Mouse (Mus musculus): ENCODE measurements around the gene Fam227b.

The Fam227b gene

DNA sequence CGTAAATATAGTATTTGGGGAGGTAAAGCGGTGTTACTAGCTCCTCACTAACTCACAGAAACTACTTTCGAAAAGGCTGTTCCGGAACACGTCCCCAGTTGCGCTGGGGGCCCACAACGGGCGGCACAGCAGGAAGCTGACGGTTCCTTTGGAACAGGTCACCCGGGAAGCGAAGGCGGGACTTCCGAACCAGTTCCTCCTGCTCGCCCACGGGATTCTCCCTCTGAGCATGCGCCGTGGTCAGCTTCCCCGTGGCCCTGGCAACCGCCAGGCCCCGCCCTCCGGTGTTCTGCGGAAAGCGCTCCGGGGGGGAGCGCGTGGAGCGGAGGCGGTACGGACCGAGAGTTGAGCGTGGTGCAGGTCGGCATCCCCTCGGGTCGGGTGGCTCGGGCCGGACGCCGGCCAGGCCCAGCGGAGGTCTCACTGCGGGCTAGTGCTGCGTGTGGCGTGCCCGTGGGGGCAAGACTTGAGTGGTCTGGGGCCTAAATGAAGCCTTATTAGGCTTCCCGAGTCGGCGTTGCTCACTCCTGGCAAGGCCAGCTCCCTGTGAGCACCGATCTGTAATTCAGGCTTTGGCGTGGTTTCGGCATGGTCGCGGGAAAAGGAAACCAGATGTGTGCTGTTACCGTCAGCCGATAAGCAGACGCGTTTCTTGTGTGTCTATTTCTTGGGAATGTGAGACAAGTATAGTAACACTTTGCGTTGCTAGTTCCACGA lies at the start of gene Fam227b, which contains the start of gene Dtwd1:
Fam227b (minus strand) TSS at position 150 of the 717 bp plus-strand sequence.
Dtwd1 (plus strand) TSS at position 287 of the 717 bp plus-strand sequence.
- peak; percentile 92 for DNase-seq (ENCODE audit: low read depth, low spot score)

- DNase-seq (ENCODE audit: low read depth, low spot score): no peak
These were observed 47.2 kb upstream of the Fam227b start for GRCm38 (mm10) chr2:126198971-126199370.

GRCm38 (mm10) chr2:126195631-126196356 lies 44.0 kb upstream of the Fam227b start:
- no peak for DNase-seq (ENCODE audit: low read depth, low spot score)

DNA sequence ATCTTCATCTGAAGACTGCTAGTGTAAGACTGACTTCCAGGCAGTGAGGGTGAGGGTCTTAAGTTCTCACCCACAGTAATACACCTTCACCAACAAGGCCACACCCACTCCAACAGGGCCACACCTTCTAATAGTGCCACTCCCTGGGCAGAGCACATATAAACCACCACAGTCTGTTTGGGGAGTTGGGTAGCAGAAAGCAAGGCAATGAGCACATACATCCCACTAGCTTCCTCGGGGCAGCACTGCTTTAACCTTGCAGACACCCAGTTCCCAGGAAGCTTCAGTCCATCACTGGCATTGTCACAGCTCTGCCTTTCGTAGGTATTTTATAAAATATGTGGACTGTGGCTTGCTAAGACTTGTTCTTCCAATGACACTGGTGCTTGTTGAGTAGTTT lies 40.3 kb upstream of the Fam227b start:
- no peak for DNase-seq (ENCODE audit: low read depth, low spot score)

- no peak for DNase-seq (ENCODE audit: low read depth, low spot score)
These were observed 39.5 kb upstream of the Fam227b start for GRCm38 (mm10) chr2:126191306-126191705.

- DNase-seq (ENCODE audit: low read depth, low spot score): no peak
These were observed 19.6 kb upstream of the Fam227b start for GRCm38 (mm10) chr2:126171427-126171826.

DNA sequence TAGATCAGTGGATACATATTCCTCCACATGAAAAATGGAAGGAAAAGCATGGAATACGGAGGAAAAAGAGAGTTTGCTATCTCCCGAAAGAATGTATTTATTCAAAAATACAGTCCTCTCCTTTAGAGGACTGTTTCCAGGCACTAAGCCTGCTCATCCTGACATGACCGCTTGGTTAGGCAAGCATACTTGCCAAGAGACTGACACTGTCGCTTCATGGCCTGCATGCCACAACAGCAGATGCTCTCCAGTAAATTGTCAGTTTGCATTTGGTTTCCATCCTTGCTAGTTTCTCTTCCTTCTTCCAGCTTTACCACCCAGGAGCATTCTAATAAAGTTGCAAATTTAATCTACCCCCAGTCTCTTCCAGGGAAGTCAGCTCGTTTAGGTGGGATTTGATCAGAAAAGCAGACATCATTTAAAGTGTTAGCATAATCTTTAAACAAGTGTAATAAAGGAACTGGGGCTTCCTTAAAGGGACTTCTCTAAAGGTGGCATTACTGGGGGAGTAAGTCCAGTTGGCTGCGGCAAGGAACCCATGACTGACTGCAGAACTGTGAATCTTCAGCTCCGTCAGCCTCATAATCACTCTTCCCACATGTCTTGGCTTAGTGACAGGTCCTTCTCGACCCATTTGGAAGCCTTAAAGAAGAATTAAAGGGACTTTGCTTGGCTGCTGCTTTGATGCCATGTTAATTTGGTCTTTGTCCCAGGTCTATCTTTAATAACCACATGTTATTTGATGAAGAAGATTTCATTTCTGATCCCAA lies 15.2 kb upstream of the Fam227b start:
- no peak for DNase-seq (ENCODE audit: low read depth, low spot score)

DNA sequence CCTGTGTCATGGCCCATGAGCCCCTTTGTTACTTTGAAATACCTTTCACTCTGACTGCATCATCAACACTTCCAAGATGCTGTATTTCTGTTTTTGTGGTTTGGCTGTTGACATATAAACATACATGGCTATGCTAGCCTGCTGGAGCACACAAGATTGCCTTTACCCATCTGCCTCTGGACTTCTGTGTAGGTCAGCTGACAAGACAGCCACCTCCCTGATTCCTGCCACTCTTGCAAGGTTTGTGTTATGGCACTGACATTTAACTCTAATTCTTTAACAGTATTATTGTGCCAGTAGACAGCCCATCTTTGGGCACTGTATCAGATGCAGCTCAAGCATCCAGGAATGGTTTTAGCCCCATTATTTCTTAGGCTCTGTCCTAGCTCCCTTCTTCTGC lies 14.5 kb upstream of the Fam227b start:
- DNase-seq (ENCODE audit: low read depth, low spot score): no peak

DNA sequence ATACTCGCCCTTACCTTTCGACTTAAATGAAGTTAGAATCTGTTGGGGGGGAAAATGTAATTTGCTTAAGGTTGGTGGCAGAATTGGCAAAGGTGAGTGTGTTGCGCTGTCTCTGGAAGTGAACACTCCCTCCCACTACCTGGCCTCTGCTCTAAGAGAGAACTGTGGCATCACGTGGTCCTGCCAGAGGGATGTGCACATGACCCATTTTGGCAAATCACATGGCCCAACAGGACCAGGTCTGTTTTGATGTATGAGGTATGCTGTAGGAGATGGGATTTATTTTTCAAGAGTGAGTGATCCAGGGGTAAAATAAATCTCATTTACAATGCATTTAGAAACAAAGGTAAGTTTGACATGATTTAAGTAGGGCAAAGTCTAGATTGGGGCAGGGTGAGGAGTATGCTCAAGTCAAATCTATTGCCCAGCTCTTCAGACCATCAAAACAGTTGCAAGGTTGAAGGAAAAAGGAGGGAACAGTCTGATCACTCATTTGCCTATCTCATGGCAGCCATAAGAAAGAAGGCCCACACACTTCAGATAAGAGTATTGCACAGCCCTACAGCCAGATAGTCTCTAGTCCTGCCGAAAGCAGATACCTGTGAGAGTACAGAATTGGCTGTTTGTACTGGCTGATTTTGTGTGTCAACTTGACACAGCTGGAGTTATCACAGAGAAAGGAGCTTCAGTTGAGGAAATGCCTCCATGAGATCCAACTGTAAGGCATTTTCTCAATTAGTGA lies 13.6 kb upstream of the Fam227b start:
- DNase-seq (ENCODE audit: low read depth, low spot score): no peak

GRCm38 (mm10) chr2:126147723-126148122 lies 4.1 kb downstream of the Fam227b start:
- DNase-seq (ENCODE audit: low read depth, low spot score): no peak

GRCm38 (mm10) chr2:126094616-126095015 lies 57.2 kb downstream of the Fam227b start:
- no peak for DNase-seq (ENCODE audit: low read depth, low spot score)

DNA sequence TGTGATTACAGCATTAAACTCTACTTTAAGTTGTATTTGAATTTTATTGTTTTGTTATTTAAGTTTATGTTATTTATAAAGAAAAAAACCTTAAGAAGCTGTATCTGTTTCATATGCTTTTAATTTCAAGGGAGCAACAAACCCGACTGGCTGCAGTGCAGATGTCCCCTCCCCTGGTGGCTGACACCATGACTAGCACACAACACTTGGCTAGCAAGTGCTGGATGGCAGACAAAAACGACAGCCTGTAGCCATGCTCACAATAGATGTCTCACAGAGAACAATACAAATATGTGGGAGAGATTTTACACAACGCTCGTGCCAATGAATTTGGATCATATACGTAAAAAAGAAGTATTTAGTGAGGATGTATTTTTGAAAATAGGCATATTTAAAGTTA lies 61.4 kb downstream of the Fam227b start:
- no peak for DNase-seq (ENCODE audit: low read depth, low spot score)

- DNase-seq (ENCODE audit: low read depth, low spot score): no peak
These were observed 65.6 kb downstream of the Fam227b start for GRCm38 (mm10) chr2:126086187-126086586.

DNA sequence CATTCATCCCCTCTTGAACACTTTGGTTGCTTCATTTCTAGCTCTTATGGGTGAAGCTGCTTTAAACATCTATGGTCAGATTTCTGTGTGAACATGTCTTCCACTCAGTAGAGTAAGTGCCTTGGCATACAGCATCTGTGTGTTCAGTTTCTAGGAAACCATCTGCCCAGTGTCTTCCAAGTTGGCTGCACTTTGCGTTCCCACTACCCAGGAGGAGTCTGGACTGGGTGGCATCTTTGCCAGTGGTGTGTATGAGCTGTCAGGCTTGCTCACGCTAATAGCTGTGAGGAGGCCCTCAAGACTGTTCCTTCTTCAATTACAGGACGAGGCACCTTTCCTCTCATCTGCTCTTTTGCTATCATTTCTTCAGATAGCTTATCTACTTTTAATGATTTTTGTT lies 67.5 kb downstream of the Fam227b start:
- no peak for DNase-seq (ENCODE audit: low read depth, low spot score)

DNA sequence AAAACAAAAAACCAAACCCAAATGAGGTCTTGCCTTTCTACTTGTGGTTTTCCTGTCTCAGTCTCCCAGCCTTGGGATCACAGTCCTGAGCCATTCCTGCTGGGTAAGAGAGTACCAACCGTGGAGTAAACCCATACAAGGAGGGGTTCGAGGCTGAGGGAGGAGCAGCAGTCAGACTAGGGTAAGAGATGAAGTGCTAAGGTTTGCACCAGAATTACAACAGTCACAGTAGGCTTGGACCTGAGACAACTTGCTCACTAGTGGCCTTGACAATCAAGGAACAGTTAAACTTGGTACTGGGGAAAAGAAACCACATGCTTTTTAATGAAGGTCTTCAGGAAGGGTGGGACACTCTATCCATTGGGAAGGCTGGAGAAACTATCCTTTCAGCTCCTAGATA lies 72.7 kb downstream of the Fam227b start:
- no peak for DNase-seq (ENCODE audit: low read depth, low spot score)

DNA sequence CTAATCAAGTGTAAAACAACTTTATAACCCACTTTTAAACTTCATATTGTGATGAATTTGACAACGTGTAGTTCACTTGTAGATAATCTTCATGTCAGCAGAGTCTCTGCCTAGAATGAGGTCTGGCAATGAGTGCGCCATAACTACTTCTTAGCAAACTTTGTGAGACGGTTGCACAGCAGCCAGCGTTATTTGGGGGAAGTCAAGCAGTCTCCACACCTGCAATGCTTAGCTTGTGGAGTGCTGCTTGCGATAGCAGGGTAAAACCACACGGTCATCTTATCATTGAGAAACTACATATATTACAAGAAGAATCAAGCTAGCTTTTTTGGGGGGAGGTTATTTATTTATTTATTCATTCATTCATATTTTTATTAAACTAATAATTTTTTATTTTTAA lies 75.3 kb downstream of the Fam227b start:
- no peak for DNase-seq (ENCODE audit: low read depth, low spot score)

DNA sequence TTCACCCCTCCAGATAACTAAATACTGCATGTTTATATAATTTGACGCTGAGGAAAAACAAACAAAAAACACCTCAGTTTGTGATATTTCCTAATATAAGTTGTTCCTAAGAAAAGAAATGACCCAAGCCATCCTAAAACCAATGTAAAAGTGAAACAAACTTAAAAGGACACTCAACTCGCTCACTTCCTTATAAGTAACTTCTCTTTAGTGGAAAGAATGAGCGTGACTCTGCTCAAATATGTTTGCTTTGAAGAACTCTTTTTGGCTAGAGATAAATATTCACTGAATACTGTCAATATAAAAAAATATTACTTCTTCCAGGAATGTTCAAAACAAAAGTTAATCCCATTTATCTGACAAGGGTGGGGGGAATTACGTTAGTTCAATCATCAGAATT lies 78.1 kb downstream of the Fam227b start:
- no peak for DNase-seq (ENCODE audit: low read depth, low spot score)

DNA sequence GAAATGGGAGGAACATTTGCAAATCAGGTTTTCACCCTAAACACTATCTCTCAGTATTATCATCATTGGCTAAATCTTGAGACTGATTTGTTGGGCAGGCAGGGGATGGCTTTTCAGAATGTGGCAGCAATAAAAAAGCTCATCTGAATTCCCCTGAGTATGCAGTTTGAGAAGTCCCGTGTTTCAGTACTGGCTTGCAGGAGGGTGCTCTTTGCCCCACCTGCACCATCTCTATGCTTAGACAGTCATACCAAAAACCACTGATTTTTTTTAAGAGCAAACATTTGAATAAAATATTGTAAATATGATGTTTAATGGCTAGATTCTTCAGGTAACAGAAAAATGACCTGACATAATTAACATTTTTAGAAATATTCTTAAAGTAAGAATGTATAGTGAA lies 82.1 kb downstream of the Fam227b start:
- DNase-seq (ENCODE audit: low read depth, low spot score): no peak

- no peak for DNase-seq (ENCODE audit: low read depth, low spot score)
These were observed 86.4 kb downstream of the Fam227b start for GRCm38 (mm10) chr2:126065303-126065856.

- DNase-seq (ENCODE audit: low read depth, low spot score): no peak
These were observed 87.0 kb downstream of the Fam227b start for GRCm38 (mm10) chr2:126064814-126065213.

DNA sequence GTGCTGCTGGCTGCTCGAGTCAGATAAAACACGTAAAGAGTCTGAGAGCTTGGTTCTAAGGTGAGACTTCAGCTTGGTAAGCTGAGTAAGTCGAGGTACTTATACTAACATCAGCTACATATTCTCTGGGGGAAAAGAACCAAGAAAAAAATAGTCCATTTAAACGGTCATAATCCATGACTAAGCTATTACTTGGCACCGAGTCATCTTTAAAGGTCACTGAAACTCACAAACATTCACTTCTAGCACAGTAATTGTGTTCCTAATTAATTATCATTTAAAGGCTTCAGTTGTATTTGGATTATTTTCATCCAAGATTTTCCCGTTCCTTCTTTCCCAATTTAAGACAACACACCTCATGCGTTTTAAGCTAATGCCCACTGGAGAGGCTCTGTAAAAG lies 88.9 kb downstream of the Fam227b start:
- no peak for DNase-seq (ENCODE audit: low read depth, low spot score)

Data from WW6 (cell line).